Mouse (Mus musculus) lung, postnatal 36 days (tissue): ENCODE results near the gene Prok1.
A peak's percentile ranks its signal among the peaks of the same experiment; 100 is the strongest.

ENCODE experiments used
- DNase-seq: peaks from one replicate; pipeline ENCODE4 v3.0.0; 2022; ENCODE audit warnings: mixed read lengths

Gene Prok1

GRCm38 (mm10) chr3:107233945-107234344 is 5.6 kb downstream of the Prok1 start:
- no peak for DNase-seq

- DNase-seq = peak; percentile 86
Measured at GRCm38 (mm10) chr3:107233351-107233813, 6.1 kb downstream of the Prok1 start.

GRCm38 (mm10) chr3:107231202-107231601 is 8.3 kb downstream of the Prok1 start:
- DNase-seq = no peak

GRCm38 (mm10) chr3:107230527-107230926 is 9.0 kb downstream of the Prok1 start, which contains the start of gene A630076J17Rik:
TSS of gene A630076J17Rik (plus strand) at chr3:107230614.
- DNase-seq = no peak

- no peak for DNase-seq
Measured at GRCm38 (mm10) chr3:107229822-107230221, 9.7 kb downstream of the Prok1 start.

- no peak for DNase-seq
Measured at GRCm38 (mm10) chr3:107229221-107229620, 10.3 kb downstream of the Prok1 start.

- DNase-seq = no peak
Measured at GRCm38 (mm10) chr3:107225820-107226219, 13.7 kb downstream of the Prok1 start.

GRCm38 (mm10) chr3:107223230-107223629 is 16.3 kb downstream of the Prok1 start:
- DNase-seq = peak; percentile 9

GRCm38 (mm10) chr3:107221608-107222007 is 17.9 kb downstream of the Prok1 start, which contains the start of gene Cym:
TSS of gene Cym (minus strand) at chr3:107221732.
- DNase-seq = no peak

GRCm38 (mm10) chr3:107218572-107218971 is 20.9 kb downstream of the Prok1 start:
- no peak for DNase-seq

- no peak for DNase-seq
Measured at GRCm38 (mm10) chr3:107217101-107217480, 22.4 kb downstream of the Prok1 start.

- DNase-seq = no peak
Measured at GRCm38 (mm10) chr3:107216400-107217100, 23.0 kb downstream of the Prok1 start.

GRCm38 (mm10) chr3:107214606-107215005 is 24.9 kb downstream of the Prok1 start:
- DNase-seq = no peak

GRCm38 (mm10) chr3:107207625-107208253 is 31.8 kb downstream of the Prok1 start:
- peak; percentile 16 for DNase-seq

- DNase-seq = no peak
Measured at GRCm38 (mm10) chr3:107206490-107207150, 32.9 kb downstream of the Prok1 start.

- peak; percentile 87 for DNase-seq
Measured at GRCm38 (mm10) chr3:107205994-107206393, 33.5 kb downstream of the Prok1 start.

- DNase-seq = no peak
Measured at GRCm38 (mm10) chr3:107205170-107205569, 34.3 kb downstream of the Prok1 start.

- no peak for DNase-seq
Measured at GRCm38 (mm10) chr3:107204413-107204812, 35.1 kb downstream of the Prok1 start.

- no peak for DNase-seq
Measured at GRCm38 (mm10) chr3:107201310-107202180, 38.0 kb downstream of the Prok1 start.

- peak; percentile 14 for DNase-seq
Measured at GRCm38 (mm10) chr3:107188226-107188899, 51.1 kb downstream of the Prok1 start.

GRCm38 (mm10) chr3:107187022-107187421 is 52.5 kb downstream of the Prok1 start:
- no peak for DNase-seq

- DNase-seq = no peak
Measured at GRCm38 (mm10) chr3:107185597-107185996, 53.9 kb downstream of the Prok1 start.
